Mouse (Mus musculus): ENCODE measurements around the gene Clpb. TPM values are rescaled to one million over a fixed set of nuclear protein-coding genes. Genes with fewer than 3 reads are reported as not detected.
A peak's percentile ranks its signal among the peaks of the same experiment; 100 is the strongest.

The Clpb gene
- polyA plus RNA-seq, 1 experiment from 2014 or later = 41.0 TPM

GRCm38 (mm10) chr7:101636056-101636455 lies 27.4 kb upstream of the Clpb start:
- Histone ChIP-seq H3K36me3 (no peaks in the 10 kb centered on the region), H3K27ac (no peak overlapping the region), H3K4me1 (no peaks in the 10 kb centered on the region), H3K9ac (no peak overlapping the region), H3K9me3 (no peaks in the 10 kb centered on the region), H3K4me3 (no peak overlapping the region), H3K27me3 (replicated peaks) (no peaks in the 10 kb centered on the region), H3K4me2 (replicated peaks) (no peak overlapping the region)
- no peak for ATAC-seq (ENCODE audit: low FRiP score, low read depth)
- 88% methylated on average over 2 of the region's 2 CpGs for WGBS

GRCm38 (mm10) chr7:101643879-101644278 lies 19.6 kb upstream of the Clpb start:
- Histone ChIP-seq H3K4me3 (no peak overlapping the region), H3K4me1 (no peaks in the 10 kb centered on the region), H3K4me2 (replicated peaks) (no peak overlapping the region), H3K27me3 (replicated peaks) (no peaks in the 10 kb centered on the region), H3K36me3 (no peaks in the 10 kb centered on the region), H3K9me3 (no peaks in the 10 kb centered on the region), H3K9ac (no peak overlapping the region), H3K27ac (no peak overlapping the region)
- WGBS = 82% methylated on average over 3 of the region's 3 CpGs
- ATAC-seq (ENCODE audit: low FRiP score, low read depth) = no peak

GRCm38 (mm10) chr7:101649729-101650128 lies 13.7 kb upstream of the Clpb start:
- no peak overlapping the region for H3K4me3 ChIP-seq
- H3K9ac ChIP-seq = no peak overlapping the region
- H3K9me3 ChIP-seq = no peaks in the 10 kb centered on the region
- H3K4me1 ChIP-seq = no peaks in the 10 kb centered on the region
- ATAC-seq (ENCODE audit: low FRiP score, low read depth) = no peak
- no peaks in the 10 kb centered on the region for H3K36me3 ChIP-seq
- H3K27me3 ChIP-seq (replicated peaks) = no peaks in the 10 kb centered on the region
- no peak overlapping the region for H3K27ac ChIP-seq
- no peak overlapping the region for H3K4me2 ChIP-seq (replicated peaks)
- WGBS = 81% methylated on average over 9 of the region's 9 CpGs

GRCm38 (mm10) chr7:101650565-101650964 lies 12.9 kb upstream of the Clpb start:
- Histone ChIP-seq H3K27ac (no peak overlapping the region), H3K9ac (no peak overlapping the region), H3K9me3 (no peaks in the 10 kb centered on the region), H3K4me2 (replicated peaks) (no peak overlapping the region), H3K27me3 (replicated peaks) (no peaks in the 10 kb centered on the region), H3K4me1 (no peaks in the 10 kb centered on the region), H3K4me3 (no peak overlapping the region), H3K36me3 (no peaks in the 10 kb centered on the region)
- ATAC-seq (ENCODE audit: low FRiP score, low read depth) = no peak
- WGBS = 27% methylated on average over 3 of the region's 3 CpGs

- no peak overlapping the region; the same call in 1 of the 2 replicates for H3K4me2 ChIP-seq (replicated peaks)
- no peak overlapping the region for H3K9ac ChIP-seq
- no peak overlapping the region for H3K4me3 ChIP-seq
- no peaks in the 10 kb centered on the region for H3K9me3 ChIP-seq
- H3K4me1 ChIP-seq = no peaks in the 10 kb centered on the region
- no peaks in the 10 kb centered on the region for H3K27me3 ChIP-seq (replicated peaks)
- H3K36me3 ChIP-seq = no peaks in the 10 kb centered on the region
- 63% methylated on average over 10 of the region's 10 CpGs for WGBS
- ATAC-seq (ENCODE audit: low FRiP score, low read depth) = no peak
- no peak overlapping the region for H3K27ac ChIP-seq
Observed at GRCm38 (mm10) chr7:101653681-101654209, 9.7 kb upstream of the Clpb start.

- Histone ChIP-seq H3K27ac (no peak overlapping the region), H3K9ac (no peak overlapping the region), H3K4me3 (no peak overlapping the region), H3K36me3 (no peaks in the 10 kb centered on the region), H3K9me3 (no peaks in the 10 kb centered on the region), H3K4me2 (replicated peaks) (no peak overlapping the region), H3K4me1 (no peaks in the 10 kb centered on the region), H3K27me3 (replicated peaks) (no peaks in the 10 kb centered on the region)
- no peak for ATAC-seq (ENCODE audit: low FRiP score, low read depth)
- WGBS = 66% methylated on average over 4 of the region's 4 CpGs
Observed at GRCm38 (mm10) chr7:101654936-101655335, 8.5 kb upstream of the Clpb start.

- Histone ChIP-seq H3K27me3 (replicated peaks) (no peaks in the 10 kb centered on the region), H3K4me2 (replicated peaks) (no peak overlapping the region), H3K27ac (no peak overlapping the region), H3K36me3 (no peaks in the 10 kb centered on the region), H3K9me3 (no peaks in the 10 kb centered on the region), H3K4me1 (peaks cover 14% of the 10 kb centered on the region), H3K4me3 (no peak overlapping the region), H3K9ac (no peak overlapping the region)
- 79% methylated on average over 1 of the region's 1 CpGs for WGBS
- ATAC-seq (ENCODE audit: low FRiP score, low read depth) = no peak
Observed at GRCm38 (mm10) chr7:101662006-101662405, 1.4 kb upstream of the Clpb start.

GRCm38 (mm10) chr7:101666581-101666980 lies 3.1 kb downstream of the Clpb start:
- ATAC-seq (ENCODE audit: low FRiP score, low read depth) = no peak
- no peak overlapping the region for H3K27ac ChIP-seq
- no peaks in the 10 kb centered on the region for H3K27me3 ChIP-seq (replicated peaks)
- WGBS = 9% methylated on average over 3 of the region's 3 CpGs
- peaks cover 6% of the 10 kb centered on the region; the same call in 1 of the 2 replicates for H3K36me3 ChIP-seq
- H3K9me3 ChIP-seq = no peaks in the 10 kb centered on the region
- peaks cover 14% of the 10 kb centered on the region for H3K4me1 ChIP-seq
- no peak overlapping the region for H3K4me2 ChIP-seq (replicated peaks)
- no peak overlapping the region for H3K9ac ChIP-seq
- H3K4me3 ChIP-seq = no peak overlapping the region

- peaks cover 6% of the 10 kb centered on the region; the same call in 1 of the 2 replicates for H3K36me3 ChIP-seq
- H3K4me2 ChIP-seq (replicated peaks) = no peak overlapping the region
- H3K9ac ChIP-seq = no peak overlapping the region
- H3K27me3 ChIP-seq (replicated peaks) = no peaks in the 10 kb centered on the region
- H3K9me3 ChIP-seq = no peaks in the 10 kb centered on the region
- 82% methylated on average over 5 of the region's 5 CpGs for WGBS
- ATAC-seq (ENCODE audit: low FRiP score, low read depth) = no peak
- H3K4me3 ChIP-seq = no peak overlapping the region
- no peak overlapping the region for H3K27ac ChIP-seq
- peaks cover 6% of the 10 kb centered on the region for H3K4me1 ChIP-seq
Observed at GRCm38 (mm10) chr7:101671601-101672280, 8.3 kb downstream of the Clpb start.

GRCm38 (mm10) chr7:101673497-101673896 lies 10.1 kb downstream of the Clpb start:
- H3K27ac ChIP-seq = no peak overlapping the region
- WGBS = 55% methylated on average over 2 of the region's 2 CpGs

GRCm38 (mm10) chr7:101676033-101676761 lies 12.8 kb downstream of the Clpb start:
- Histone ChIP-seq H3K9me3 (no peaks in the 10 kb centered on the region), H3K4me2 (replicated peaks) (no peak overlapping the region), H3K4me1 (peaks cover 10% of the 10 kb centered on the region), H3K27me3 (replicated peaks) (no peaks in the 10 kb centered on the region), H3K36me3 (no peaks in the 10 kb centered on the region), H3K27ac (no peak overlapping the region), H3K4me3 (no peak overlapping the region), H3K9ac (0 out of 2 replicates have a peak overlapping the region, but pooled peaks have one; percentile 9)
- 43% methylated on average over 6 of the region's 6 CpGs for whole genome bisulfite sequencing
- no peak for ATAC-seq (ENCODE audit: low FRiP score, low read depth)

More at GRCm38 (mm10) chr7:101673497-101673896, 10.1 kb downstream of the Clpb start:
- H3K4me1 ChIP-seq = peaks cover 10% of the 10 kb centered on the region
- no peak for ATAC-seq (ENCODE audit: low FRiP score, low read depth)
- H3K36me3 ChIP-seq = 0 out of 2 replicates have a peak, but pooled peaks cover 6% of the 10 kb centered on the region
- no peaks in the 10 kb centered on the region for H3K27me3 ChIP-seq (replicated peaks)
- no peaks in the 10 kb centered on the region for H3K9me3 ChIP-seq
- H3K9ac ChIP-seq = no peak overlapping the region
- H3K4me2 ChIP-seq (replicated peaks) = no peak overlapping the region
- no peak overlapping the region for H3K4me3 ChIP-seq

GRCm38 (mm10) chr7:101676762-101677308 lies 13.4 kb downstream of the Clpb start:
- Histone ChIP-seq H3K4me3 (no peak overlapping the region), H3K4me1 (peaks cover 15% of the 10 kb centered on the region), H3K27me3 (replicated peaks) (no peaks in the 10 kb centered on the region), H3K36me3 (no peaks in the 10 kb centered on the region), H3K4me2 (replicated peaks) (no peak overlapping the region; the same call in 1 of the 2 replicates), H3K9ac (peak overlapping the region; percentile 22; the same call in 1 of the 2 replicates), H3K9me3 (no peaks in the 10 kb centered on the region), H3K27ac (no peak overlapping the region)
- ATAC-seq (ENCODE audit: low FRiP score, low read depth) = no peak
- WGBS = 9% methylated on average over 3 of the region's 3 CpGs

All from neural tube, embryonic 12.5 days (tissue).